Mouse (Mus musculus): ENCODE measurements around the gene Ctla4.

- no peak for TF ChIP-seq MAZ (IDR thresholded peaks at IDR 0.05; ENCODE audit: low read depth, low read length)
- no peak for TF ChIP-seq JUND (IDR thresholded peaks at IDR 0.05; ENCODE audit: low read depth, low read length)
- TF ChIP-seq NELFE (IDR thresholded peaks at IDR 0.05; ENCODE audit: low read depth, low read length): no peak
- TF ChIP-seq CTCF (IDR thresholded peaks at IDR 0.05 in 2 of 3, conservative IDR thresholded peaks at IDR 0.05 in 1 of 3; ENCODE audit: control insufficient read depth in 1 of 3, insufficient read depth in 1 of 3, low read depth in 2 of 3, low read length in 3 of 3, poor library complexity in 1 of 3, severe bottlenecking in 1 of 3): no peak
- TF ChIP-seq POLR2A (IDR thresholded peaks at IDR 0.05; ENCODE audit: control insufficient read depth in 1 of 2, insufficient read depth in 1 of 2, low read depth in 1 of 2, low read length in 2 of 2, poor library complexity in 1 of 2): no peak
- TF ChIP-seq ZKSCAN1 (IDR thresholded peaks at IDR 0.05; ENCODE audit: low read depth, low read length): no peak
These were observed 22.0 kb downstream of the Ctla4 start for GRCm38 (mm10) chr1:60908751-60909161.
